Mouse (Mus musculus): ENCODE results near the gene Zbtb39. TPM values are rescaled to one million over a fixed set of nuclear protein-coding genes. Genes with fewer than 3 reads are reported as not detected.

Zbtb39 gene
- polyA plus RNA-seq, 1 experiment from 2014 or later = 4.8 TPM

Other genes with a start within 250 kb of the Zbtb39 start
- gene Stac3, start 237.9 kb upstream of the Zbtb39 start, polyA plus RNA-seq (2014; fragmentation: Nextera tagmentation; extraction: Ambion mirVana) = 0.31 TPM in 1 of 2 replicates, not detected in the other
- gene Ndufa4l2, start 224.6 kb upstream of the Zbtb39 start, polyA plus RNA-seq (2014; fragmentation: Nextera tagmentation; extraction: Ambion mirVana) = 9.7 and 13.5 TPM in 2 replicates
- gene Shmt2, start 217.1 kb upstream of the Zbtb39 start, polyA plus RNA-seq (2014; fragmentation: Nextera tagmentation; extraction: Ambion mirVana) = 44.9 and 46.8 TPM in 2 replicates
- gene Nxph4, start 205.0 kb upstream of the Zbtb39 start, polyA plus RNA-seq (2014; fragmentation: Nextera tagmentation; extraction: Ambion mirVana) = 80.1 and 80.4 TPM in 2 replicates
- gene Lrp1, start 118.4 kb upstream of the Zbtb39 start, polyA plus RNA-seq (2014; fragmentation: Nextera tagmentation; extraction: Ambion mirVana) = 110 and 125 TPM in 2 replicates
- 1.8 and 5.3 TPM in 2 replicates for gene Stat6, start 96.6 kb upstream of the Zbtb39 start, polyA plus RNA-seq (2014; fragmentation: Nextera tagmentation; extraction: Ambion mirVana)
- gene Nemp1, start 72.6 kb upstream of the Zbtb39 start, polyA plus RNA-seq (2014; fragmentation: Nextera tagmentation; extraction: Ambion mirVana) = 3.0 and 3.4 TPM in 2 replicates
- gene Nab2, start 71.0 kb upstream of the Zbtb39 start, polyA plus RNA-seq (2014; fragmentation: Nextera tagmentation; extraction: Ambion mirVana) = 0.79 and 2.2 TPM in 2 replicates
- gene Myo1a, start 34.4 kb upstream of the Zbtb39 start, polyA plus RNA-seq (2014; fragmentation: Nextera tagmentation; extraction: Ambion mirVana) = 0.28 and 1.1 TPM in 2 replicates
- 0.32 TPM in 1 of 2 replicates, not detected in the other for gene Tac2, start 15.1 kb upstream of the Zbtb39 start, polyA plus RNA-seq (2014; fragmentation: Nextera tagmentation; extraction: Ambion mirVana)
- gene Gpr182, start 12.2 kb downstream of the Zbtb39 start, polyA plus RNA-seq (2014; fragmentation: Nextera tagmentation; extraction: Ambion mirVana) = 0.13 and 0.33 TPM in 2 replicates
- gene Rdh1, start 20.2 kb downstream of the Zbtb39 start, polyA plus RNA-seq (2014; fragmentation: Nextera tagmentation; extraction: Ambion mirVana) = not detected in 2 replicates
- 0.25 TPM in 1 of 2 replicates, not detected in the other for gene Rdh16f1, start 20.2 kb downstream of the Zbtb39 start, polyA plus RNA-seq (2014; fragmentation: Nextera tagmentation; extraction: Ambion mirVana)
- 0.22 TPM in 1 of 2 replicates, not detected in the other for gene Rdh9, start 36.8 kb downstream of the Zbtb39 start, polyA plus RNA-seq (2014; fragmentation: Nextera tagmentation; extraction: Ambion mirVana)
- not detected in 2 replicates for gene Rdh16, start 61.6 kb downstream of the Zbtb39 start, polyA plus RNA-seq (2014; fragmentation: Nextera tagmentation; extraction: Ambion mirVana)
- gene Rdh19, start 110.4 kb downstream of the Zbtb39 start, polyA plus RNA-seq (2014; fragmentation: Nextera tagmentation; extraction: Ambion mirVana) = not detected in 2 replicates
- gene Rdh16f2, start 126.9 kb downstream of the Zbtb39 start, polyA plus RNA-seq (2014; fragmentation: Nextera tagmentation; extraction: Ambion mirVana) = not detected in 2 replicates
- gene Rdh7, start 149.3 kb downstream of the Zbtb39 start, polyA plus RNA-seq (2014; fragmentation: Nextera tagmentation; extraction: Ambion mirVana) = not detected in 2 replicates
- gene Sdr9c7, start 159.0 kb downstream of the Zbtb39 start, polyA plus RNA-seq (2014; fragmentation: Nextera tagmentation; extraction: Ambion mirVana) = not detected in 2 replicates

Data from neural tube, embryonic 14.5 days (tissue).